Mouse (Mus musculus) v-Abl transformed pro-B cells (cell line): ENCODE data around the gene Olfr992.
"Not testable (repeated sequence)": the region's sequence is repeated elsewhere in the genome, so short reads cannot be mapped to it uniquely, and the experiment has no call there.

Experiments
- in situ Hi-C, 2 experiments: fragments of 400-800 bp; cut with MboI; formaldehyde crosslinking; loops; one replicate each; pipeline ENCODE4 v1.15.1; 2025; ENCODE audit not compliant: unreplicated experiment in 2 of 2

Gene Olfr992

GRCm38 (mm10) chr2:85409369-85409768 lies at the start of gene Olfr992:
TSS of gene Olfr992 (minus strand) at chr2:85409469.
- in situ Hi-C loops: no loop called here

- in situ Hi-C loops: no loop called here
Measured at GRCm38 (mm10) chr2:85443539-85443938, 34.3 kb upstream of the Olfr992 start, which contains the start of gene Olfr995. TSS of gene Olfr995 (minus strand) at chr2:85443639.

GRCm38 (mm10) chr2:85442546-85442945 lies 33.3 kb upstream of the Olfr992 start:
- in situ Hi-C loops: no loop called here

GRCm38 (mm10) chr2:85436351-85436750 lies 27.1 kb upstream of the Olfr992 start, which contains the start of gene Olfr994:
TSS of gene Olfr994 (minus strand) at chr2:85436451.
- in situ Hi-C loops: no loop called here

- in situ Hi-C loops: no loop called here
Measured at GRCm38 (mm10) chr2:85425893-85426292, 16.6 kb upstream of the Olfr992 start.

GRCm38 (mm10) chr2:85414777-85415176 lies 5.5 kb upstream of the Olfr992 start, which contains the start of gene Olfr993:
TSS of gene Olfr993 (minus strand) at chr2:85414877.
- in situ Hi-C loops: no loop called here

GRCm38 (mm10) chr2:85363127-85363526 lies 46.1 kb downstream of the Olfr992 start, which contains the start of gene Olfr988:
TSS of gene Olfr988 (minus strand) at chr2:85363227.
- in situ Hi-C loops: not testable (repeated sequence)
